Mouse (Mus musculus): Measurements from ENCODE around the gene Skap1.

Skap1 gene

DNA sequence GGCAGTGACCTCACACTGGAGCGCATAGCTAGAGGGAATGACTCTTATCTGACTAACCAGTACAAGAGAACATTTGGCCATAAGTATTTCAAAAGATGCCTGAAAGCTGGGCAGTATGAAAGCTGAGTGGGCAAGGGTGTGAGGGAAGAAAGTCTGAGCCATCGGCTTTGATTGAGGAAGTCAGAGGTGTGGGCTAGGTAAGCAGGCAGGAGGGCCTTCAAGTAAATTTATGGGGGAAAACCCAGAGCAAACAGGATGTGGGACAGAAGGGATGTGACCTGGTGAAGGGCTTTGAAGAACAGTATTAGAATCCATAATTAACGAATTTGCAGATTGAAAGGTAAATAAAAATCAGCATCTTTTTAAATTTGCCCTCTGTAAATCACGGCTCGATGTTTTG lies 95.8 kb downstream of the Skap1 start:
- no peak for DNase-seq (ENCODE audit: low read depth)

DNA sequence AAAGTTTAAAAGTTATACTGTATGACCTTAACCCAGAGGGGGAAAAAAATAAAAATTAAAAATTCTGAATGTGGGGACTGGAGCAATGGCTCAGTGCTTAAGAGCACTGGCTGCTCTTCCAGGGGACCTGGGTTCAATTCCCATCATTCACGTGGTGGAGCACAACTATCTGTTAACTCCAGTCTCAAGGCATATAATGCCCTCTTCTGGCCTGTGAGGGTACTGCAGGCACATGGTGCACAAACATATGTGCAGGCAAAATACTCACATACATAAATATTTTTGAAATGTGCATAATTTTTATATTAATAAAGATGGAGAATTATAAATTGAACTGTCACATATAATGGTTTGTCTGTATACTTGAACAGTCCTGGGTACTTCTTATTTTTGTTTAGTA lies 99.7 kb downstream of the Skap1 start:
- no peak for DNase-seq (ENCODE audit: low read depth)

DNA sequence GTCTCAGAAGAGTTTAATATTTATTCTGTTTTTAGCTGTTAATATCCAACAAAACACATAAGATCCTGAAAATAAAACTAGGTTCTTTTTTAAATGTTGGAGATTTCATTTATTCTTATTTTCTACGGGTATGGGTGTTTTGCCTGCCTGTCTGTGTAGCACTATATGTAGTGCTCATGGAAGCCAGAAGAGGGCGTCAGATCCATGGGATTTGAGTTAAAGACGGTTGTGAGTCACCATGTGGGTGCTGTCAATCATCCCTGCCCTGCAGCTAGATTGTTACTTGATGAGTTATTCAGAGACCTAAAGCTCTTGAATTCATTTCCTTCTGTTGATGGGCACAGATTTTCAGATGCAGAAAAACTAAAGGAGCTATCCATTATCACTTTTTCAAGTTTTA lies 108.1 kb downstream of the Skap1 start:
- DNase-seq (ENCODE audit: low read depth): no peak

DNA sequence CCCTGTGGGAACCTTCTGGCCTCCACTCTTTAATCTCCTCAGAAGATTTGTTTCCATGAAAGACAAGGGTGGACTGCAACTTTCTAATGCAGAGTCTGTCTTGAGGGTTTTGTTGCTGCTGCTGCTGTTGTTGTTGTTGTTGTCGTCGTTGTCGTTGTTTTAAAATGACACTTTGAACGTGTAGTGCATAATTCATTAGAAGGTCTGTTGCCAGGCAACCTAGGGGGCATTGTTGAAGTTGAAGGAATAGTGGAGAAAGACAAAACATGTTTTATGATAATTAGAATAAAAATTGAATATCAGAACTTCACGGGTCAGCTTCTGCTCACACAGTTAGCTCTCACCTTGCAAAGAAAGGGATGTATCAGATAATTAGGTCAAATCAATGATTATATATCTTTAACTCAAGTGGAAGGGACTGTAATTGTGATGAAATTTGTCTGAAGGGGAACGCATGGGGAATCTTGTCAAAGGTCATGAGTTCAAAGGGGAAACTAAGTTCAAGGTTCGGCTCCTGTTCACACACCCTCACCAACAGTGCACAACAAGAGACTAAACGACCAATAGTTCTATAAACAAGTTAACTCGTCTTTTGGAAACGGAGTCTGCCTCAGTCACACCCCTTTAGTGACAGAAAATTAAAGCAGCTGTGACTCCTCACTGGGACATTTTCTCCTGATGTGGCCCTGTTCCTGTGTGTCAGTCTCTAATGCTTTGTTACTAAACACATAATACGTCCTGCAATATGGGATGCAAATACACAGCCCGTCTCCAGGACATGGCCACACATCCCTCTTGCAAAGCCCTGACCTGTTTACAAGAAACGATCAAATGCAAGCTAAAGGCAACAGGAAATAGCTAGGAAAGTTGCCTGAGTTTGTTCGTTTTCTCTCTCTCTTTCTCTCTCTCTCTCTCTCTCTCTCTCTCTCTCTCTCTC lies 112.4 kb downstream of the Skap1 start:
- no peak for DNase-seq (ENCODE audit: low read depth)

DNA sequence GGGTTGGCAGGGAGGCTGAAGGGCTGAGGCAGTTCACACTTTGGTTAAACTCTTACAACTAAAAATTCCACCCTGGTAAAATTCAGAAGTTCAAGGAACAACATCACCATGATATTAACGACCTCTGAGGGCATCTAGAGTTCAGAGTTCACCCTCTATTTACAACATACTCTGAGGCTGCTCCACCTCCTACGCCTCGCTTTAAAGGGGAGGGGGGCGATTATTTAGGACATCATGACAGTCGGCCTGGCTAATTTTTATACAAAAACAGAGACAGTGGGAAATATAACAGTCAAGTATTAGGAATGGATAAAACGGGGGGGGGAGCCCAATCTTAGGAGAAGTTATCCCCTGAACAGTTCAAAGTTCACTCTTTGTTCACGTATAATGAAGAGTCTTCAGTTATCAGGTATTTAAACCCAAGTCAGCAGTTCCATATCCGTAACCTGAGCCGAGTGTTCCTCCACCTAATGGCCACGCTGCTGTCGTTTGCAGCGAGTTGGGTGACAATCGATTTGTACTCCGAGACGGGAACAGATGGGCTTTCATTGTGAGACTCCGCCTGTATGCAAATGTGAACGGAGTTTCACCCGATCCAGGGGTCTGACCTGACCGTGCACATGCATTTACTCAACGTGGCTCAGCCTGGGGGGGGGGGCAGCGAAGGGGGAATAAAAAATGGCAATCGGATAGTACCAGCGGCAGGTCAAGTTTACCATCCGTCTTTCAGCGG lies 114.3 kb downstream of the Skap1 start:
- no peak for DNase-seq (ENCODE audit: low read depth)

DNA sequence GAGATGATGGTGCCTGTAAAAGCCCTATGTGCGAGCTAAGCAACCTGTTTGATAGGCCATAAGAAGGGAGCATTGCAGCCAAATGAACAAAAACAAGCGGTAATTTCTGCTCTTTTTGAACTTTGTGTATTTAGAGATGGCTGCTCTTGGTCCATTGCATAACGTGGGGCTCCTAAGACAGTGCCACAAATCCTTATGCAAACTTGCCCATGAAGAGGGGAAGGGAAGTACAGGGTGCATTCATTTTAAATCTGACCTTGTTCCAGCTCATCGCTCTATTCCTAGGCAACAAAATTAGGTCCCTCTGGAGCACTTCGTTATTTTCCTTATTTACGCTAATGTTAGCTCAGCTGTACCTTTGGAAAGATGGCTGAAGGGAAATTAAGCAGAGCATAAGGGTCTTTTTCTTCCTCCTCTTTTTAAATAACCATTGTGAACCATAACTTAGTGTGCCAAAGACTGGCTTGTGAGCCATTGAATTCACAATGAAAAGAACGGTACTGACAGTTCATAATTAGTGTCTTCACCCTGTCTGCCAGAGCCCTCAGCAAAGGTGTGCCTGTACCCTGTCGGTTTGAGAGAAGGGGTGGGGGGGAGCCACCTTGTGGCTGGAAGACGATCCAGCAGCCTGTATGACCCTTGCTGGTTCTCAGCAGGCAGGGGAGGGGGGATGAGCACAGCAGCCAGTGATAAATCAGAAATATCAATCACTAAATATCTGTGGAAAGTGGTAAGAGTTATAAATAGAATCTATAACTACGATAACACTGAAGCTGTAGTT lies 117.4 kb downstream of the Skap1 start:
- DNase-seq (ENCODE audit: low read depth): peak; percentile 20

DNA sequence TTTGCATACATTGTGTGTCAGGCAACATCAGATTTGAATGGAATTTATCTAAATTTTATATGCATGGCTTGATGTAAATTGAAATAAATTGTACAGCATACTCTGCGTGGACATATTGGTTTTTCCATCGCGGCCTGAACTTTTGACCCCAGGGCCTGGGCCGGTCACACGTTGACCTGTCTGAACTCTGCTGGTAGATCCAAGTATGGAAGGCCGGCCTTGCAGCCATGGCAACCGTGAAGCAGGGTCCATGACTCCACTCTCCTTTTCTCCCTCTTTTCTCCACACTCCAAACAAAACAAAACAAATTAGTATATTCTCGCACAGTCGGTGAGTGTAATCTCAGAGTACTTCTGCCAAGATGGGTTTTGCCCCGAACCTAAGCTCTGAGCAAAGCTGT lies 118.2 kb downstream of the Skap1 start:
- DNase-seq (ENCODE audit: low read depth): no peak

DNA sequence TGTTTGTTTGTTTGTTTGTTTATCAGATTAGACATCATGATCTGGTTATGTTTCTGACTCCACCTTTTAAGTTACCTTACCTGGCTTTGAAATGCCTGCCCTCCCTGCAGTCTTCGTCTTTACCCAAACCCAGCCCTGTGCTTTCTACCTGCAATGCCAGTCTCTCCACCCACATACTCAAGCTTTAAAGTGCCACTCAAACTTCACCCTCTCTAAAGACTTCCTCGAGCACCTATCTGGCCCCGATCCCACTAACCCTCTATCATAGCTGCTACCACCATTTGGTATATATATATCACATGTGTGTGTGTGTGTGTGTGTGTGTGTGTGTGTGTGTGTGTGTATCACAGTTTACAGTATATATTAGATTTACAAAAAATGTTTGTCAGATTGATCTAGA lies 125.4 kb downstream of the Skap1 start:
- DNase-seq (ENCODE audit: low read depth): no peak

DNA sequence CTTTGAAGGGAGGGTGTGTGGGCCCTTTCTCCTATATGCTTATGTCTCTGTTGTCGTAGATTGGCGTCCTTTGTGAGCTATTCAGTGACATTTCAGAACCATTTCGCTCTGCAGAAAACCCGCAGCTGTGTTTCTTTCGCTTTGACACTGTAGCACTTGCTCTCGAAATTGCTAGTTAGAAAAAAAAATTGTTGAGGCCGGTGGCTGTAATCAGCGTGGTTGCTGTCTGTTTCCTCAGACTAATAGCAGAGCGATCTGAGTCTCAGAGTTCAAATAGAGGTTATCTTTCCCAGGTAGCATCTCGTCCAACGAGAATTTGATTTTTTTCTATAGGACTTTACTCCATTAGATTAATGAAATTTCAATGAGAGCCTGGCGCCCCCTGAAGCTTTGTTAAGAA lies 131.5 kb downstream of the Skap1 start:
- DNase-seq (ENCODE audit: low read depth): no peak

DNA sequence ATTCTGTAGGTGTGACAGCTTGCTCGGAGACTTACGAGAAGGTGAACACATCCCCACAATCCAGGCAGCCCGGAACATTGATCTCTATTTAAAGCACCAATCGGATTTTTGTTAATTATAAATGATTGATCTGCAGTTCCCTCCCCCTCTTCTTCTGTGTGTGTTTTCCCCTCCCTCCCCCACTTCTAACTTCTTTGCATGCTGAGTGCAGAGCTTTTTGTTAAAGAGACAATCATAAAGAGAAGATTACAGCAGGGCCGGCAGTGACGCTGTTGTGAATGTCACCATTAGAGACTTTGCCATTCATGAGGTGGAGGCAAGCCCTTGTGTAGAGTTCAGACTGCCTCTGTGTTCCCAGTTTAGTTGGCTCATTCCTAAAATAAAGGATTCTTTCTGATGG lies 131.9 kb downstream of the Skap1 start:
- DNase-seq (ENCODE audit: low read depth): no peak

DNA sequence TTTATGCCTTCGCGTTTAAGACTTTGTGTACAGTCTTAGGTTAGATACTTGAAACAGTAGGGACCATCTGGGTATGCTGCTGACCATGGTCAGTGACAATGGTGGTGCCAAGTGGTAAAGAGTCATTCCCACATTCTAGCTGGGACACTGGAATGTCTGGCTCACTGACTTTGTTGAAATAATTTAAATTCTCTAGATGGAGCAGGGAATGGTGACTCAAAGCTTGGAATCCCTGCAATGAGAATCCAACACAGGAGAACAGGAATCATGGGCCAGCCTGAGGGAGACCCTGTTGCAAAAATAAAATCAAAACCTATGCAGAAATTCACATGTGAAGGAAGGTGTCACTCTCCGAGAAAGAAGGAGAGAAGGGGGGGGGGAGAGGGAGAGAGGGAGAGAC lies 138.4 kb downstream of the Skap1 start:
- DNase-seq (ENCODE audit: low read depth): no peak

DNA sequence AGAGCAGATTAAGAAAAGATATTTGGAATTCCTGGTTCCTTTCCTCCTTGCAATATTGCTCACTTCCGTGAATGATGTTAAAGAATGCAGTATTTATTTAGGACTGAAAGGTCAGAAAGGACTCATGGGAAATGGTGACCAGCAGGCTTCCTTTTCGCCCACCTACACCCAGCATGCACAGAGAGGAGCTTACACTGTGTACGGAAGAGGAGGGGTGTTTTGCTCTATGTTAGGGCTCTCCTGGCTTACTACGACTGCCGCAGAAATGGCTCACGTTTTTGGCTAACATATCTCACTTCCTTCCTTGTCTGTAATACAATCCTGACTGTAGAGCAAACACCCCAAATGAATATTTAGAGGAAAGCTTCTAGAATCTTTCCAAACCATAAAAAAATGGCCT lies 139.9 kb downstream of the Skap1 start:
- DNase-seq (ENCODE audit: low read depth): no peak

DNA sequence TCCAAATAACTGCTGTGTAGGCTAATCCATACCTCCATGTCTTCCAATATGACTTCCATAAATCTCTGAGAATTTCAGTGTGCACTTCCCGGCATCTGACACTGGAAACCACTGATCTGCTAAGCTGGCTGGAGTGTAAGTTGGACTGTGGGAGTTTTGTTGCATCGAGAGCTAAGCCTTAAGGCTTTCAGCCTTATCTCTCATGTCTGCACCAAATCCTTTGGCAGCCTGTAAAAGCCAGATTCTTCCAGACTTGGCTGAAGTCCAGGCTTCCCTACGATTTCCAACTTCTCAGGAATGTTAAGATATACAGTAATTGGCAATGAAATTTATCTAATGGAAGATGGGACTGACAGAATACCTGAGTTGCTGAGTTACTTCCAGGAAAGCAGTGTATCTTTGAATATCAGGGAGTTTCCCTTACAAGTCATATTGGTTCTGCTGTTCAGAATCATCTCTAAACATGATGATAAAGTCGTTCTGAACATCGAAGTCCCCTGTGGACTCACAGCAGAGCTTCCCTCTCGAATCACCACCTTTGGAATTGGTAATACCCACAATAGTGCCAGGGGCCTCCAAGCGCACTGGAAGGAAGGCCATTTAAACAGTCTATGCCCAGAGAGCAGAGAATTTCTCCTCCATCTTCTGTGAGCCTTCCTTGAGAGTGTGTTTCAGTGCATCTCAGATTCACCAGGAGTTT lies 140.5 kb downstream of the Skap1 start:
- DNase-seq (ENCODE audit: low read depth): no peak

DNA sequence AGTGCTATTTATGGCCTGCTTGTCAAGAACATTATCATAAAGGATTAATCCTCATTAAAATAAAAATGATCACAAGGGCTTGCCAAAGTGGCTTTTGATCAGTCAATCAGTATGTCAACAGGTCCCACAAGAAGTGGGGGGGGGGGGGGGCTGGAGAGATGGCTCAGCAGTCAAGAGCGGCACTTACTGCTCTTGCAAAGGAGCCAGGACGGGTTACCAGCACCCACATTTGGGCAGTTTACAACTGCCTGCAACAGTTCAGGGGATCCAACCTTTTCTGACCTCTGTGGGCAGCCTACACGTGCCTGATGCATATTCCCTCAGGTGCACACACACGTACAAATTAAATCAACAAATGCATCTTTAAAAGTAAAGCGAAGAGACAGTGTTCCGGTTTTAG lies 141.1 kb downstream of the Skap1 start:
- DNase-seq (ENCODE audit: low read depth): no peak

DNA sequence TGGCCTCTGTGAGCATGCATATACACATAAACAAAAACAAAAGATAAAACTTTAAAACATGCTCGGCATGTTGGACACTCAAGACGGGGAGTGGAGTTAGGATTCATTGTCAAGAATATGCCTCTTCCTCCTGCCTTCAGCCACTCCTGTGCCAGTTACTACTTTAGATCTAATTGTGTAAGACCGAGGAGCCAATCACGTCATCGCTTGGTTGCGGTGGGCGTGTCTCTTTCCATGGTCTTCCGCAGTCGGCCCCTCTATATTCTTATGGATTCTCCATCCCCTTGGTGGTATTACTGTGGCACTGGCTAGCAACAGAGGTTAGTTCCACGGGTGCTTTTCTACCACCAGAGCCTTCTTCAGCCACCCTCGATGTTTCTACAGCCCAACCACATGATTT lies 148.2 kb downstream of the Skap1 start:
- DNase-seq (ENCODE audit: low read depth): no peak

DNA sequence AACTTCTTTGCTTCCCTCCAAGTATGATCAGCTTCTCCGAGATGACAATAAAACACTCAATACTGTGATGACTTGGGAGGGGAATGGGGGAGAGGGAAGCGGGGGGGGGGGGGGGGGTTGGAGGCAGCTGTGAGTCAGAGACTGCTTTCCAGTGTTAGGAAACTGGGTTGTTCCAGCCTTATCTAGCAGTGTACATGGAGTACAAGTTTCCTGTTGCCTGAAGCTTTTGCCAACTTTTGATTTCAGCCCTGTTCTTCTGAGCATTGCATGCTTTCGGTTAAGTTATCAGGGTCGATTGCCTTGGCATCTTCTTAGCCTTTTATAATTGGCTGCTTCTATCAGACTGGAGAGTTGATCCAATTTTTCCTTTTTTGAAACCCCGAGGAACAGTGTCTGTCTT lies 152.4 kb downstream of the Skap1 start:
- DNase-seq (ENCODE audit: low read depth): no peak

DNA sequence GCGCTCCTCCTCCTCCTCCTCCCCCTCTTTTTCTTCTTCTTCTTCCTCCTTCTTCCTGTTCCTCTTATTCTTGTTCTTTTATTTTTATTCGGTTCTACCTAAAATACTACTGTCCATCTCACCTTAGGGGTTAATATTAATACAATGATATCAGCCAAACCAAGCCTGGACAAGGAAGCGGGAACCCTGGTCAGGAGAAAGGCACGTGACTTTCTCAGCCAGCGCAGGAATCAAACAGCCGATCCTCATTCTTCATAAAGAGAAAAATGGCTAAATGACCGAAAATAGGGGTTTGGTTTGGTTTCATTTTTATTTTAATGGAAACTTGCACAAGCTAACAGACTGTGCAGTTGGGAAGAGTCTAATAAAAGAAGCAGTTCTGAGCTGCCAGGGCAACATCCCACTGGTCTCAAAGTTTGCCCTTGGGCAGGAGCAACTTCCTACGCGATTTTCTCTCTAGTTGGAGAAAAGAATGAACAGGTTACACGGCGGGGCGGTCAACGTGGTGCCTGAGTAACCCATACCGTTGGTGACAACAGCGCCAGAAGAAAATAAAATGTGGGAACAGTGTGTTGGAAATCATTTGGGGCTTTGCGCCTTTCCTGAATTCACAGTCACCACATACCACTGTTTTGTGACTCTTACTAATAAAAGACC lies 154.5 kb downstream of the Skap1 start:
- no peak for DNase-seq (ENCODE audit: low read depth)

DNA sequence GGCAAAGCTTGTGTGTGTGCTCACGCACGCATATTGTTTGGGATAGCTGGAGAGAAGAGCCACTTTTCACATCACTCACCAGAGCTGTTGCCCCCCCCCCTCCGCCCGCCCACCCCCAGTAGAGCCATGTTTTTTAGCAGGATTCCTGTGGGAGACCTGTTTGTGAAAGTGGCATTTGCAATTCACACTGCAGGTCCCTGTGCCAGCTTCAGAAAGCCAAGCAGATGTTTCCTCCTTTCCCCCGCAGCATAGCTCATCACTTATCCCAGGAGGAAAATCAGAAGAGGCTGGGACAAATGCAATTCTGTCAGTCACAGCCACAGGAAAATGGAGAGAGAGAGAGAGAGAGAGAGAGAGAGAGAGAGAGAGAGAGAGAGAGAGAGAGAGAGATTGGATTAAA lies 155.2 kb downstream of the Skap1 start:
- no peak for DNase-seq (ENCODE audit: low read depth)

DNA sequence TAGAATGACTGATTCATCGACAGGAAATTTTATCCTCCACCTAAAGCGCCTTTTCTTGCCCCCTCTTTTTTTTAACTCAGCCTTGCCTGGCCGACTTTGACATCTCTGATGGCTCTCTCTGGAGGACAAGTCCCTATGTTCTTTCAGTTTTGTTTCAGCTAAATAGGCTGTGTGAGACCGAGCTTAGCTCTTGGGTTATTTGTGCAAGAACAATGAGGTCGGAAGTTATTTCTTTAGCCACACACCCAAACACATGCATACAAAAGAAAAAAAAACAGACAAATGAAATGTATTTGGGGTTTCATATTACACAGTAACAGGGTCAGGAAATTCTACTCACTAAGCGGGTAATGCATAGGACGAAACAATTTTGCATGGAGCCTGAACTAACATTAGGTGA lies 155.6 kb downstream of the Skap1 start:
- DNase-seq (ENCODE audit: low read depth): no peak

DNA sequence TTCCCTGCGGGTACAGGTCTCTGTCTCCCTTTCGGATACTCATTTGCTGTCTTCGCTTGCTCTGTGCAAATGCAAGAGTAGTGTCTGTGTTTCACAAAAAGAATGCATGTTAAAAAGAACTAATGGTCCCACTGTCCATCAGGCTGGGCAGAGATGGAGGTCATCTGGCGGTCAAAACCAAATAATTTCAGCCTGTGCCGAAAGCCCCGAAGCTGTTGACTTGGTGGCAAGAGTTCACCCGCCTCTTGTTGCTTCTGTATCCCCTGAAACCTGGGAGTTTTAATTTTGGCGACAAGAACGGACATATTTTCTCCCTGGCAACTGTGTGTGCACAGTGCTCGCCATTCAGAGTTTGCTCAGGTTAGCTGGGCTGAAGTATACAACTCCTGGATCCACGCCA lies 156.3 kb downstream of the Skap1 start:
- no peak for DNase-seq (ENCODE audit: low read depth)

DNA sequence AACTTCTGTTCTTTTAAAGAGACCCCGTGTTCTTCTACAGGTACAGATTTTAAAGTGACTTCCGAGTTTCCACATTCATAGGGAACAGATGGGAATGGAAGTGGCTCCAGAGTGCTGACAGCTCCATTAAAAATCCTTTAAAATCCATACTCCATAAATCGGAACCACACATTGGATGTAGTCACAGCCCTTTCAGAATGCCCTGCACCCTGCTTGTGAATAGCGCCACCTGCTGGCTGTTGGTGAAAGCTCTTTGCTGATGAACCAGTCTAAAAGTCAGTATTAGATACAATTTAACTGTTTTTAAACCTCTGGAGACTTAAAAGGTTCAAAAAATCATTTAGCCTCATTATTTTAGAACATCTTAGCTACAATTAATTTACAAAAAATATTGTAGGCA lies 156.8 kb downstream of the Skap1 start:
- peak; percentile 59 for DNase-seq (ENCODE audit: low read depth)

DNA sequence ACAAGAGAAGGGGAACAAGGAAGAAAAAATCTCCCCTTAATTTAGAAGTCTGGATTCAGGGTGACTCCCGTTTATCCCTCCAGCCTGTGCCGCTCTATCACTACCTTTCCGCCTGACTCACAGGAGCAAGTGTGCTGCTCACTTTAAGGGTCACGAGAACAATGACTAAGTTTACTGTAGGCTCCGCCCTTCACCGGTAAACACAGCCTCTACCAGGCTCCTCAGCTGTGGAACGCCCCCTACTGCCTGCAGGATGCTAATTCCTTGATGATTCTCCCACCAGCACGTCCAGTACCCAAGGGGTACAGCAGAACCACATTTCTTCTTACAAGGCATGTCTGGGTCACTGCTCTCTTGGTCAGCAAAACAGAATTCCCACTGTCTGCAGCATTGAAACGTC lies 158.4 kb downstream of the Skap1 start:
- DNase-seq (ENCODE audit: low read depth): peak; percentile 49
